Mouse (Mus musculus): ENCODE results near the gene Il6ra.

DNA sequence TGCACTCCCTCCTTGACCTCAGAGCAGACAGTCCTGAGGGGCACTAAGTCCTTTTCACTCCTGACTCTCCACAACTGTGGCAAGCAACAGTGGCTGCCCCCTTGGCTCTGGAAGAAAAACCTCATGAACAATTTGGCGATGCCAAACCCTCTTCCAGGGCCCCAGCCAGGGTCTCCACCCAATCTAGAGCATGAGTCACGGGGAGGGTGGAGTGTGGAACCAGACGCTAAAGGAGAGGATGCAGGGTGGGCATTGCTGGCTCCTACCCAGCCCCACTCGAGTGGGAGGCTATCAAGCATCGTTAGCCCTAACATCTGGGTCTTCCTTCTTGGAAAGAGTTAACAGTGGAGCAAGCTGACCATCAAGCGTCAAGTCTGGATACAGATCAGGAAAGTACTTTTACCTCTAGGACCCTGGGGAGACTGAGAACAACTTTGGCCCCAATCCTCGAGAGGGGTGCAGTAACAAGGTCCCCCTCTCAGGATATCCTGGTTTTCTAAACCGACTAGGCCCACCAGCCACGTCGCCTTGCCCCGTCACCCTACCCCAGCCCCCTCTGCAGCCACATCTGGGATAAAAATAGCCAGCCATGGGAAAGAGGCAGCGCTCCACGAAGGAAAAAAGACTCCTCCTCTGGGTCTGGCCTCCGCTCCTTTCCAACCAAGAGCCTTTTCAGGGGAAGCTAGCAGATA is 49.2 kb upstream of the Il6ra start:
- TF ChIP-seq POLR2A (IDR thresholded peaks at IDR 0.05; ENCODE audit: insufficient read depth, low read length) (no peak), CTCF (IDR thresholded peaks at IDR 0.05; ENCODE audit: low read depth, low read length) (no peak)
